Mouse (Mus musculus) bone marrow macrophage, adult 2 months (primary cell): ENCODE data around the gene Tdrd9.

Experiments used
- CTCF ChIP-seq: IDR thresholded peaks from 2 replicates; pipeline ENCODE4 v1.5.1; 2012; ENCODE audit warnings: low read depth, mild to moderate bottlenecking, low read length, moderate library complexity
- POLR2A ChIP-seq: IDR thresholded peaks from 2 replicates; pipeline ENCODE4 v1.6.1; 2012; ENCODE audit warnings: mild to moderate bottlenecking, low read depth, low read length, borderline replicate concordance

- TF ChIP-seq CTCF (no peak), POLR2A (no peak)
These were observed 26.2 kb upstream of the Tdrd9 start for GRCm38 (mm10) chr12:111945115-111945514.
